Mouse (Mus musculus) G1E (cell line): ENCODE measurements around the gene Grcc10.

Experiments
- CTCF ChIP-seq: IDR thresholded peaks from 2 replicates; pipeline ENCODE4 v1.5.1; 2012; ENCODE audit warnings: low read depth, low read length, inconsistent platforms, mixed read lengths
- GATA1 ChIP-seq: IDR thresholded peaks from 2 replicates; pipeline ENCODE4 v1.6.1; 2012; ENCODE audit warnings: borderline replicate concordance, low read length, inconsistent platforms, mixed read lengths

- TF ChIP-seq GATA1 (no peak), CTCF (peak; percentile 60)
Observed at GRCm38 (mm10) chr6:124745490-124746295, 4.5 kb upstream of the Grcc10 start.
